Mouse (Mus musculus): ENCODE results near the gene Dlg4. TPM values are rescaled to one million over a fixed set of nuclear protein-coding genes. Genes with fewer than 3 reads are reported as not detected.
A peak's percentile ranks its signal among the peaks of the same experiment; 100 is the strongest.

The Dlg4 gene
- total RNA-seq, 2 experiments from 2014 or later: 11.5 to 12.0 TPM

- DNase-seq: no peak
- intact Hi-C loops (cut with DNase I): no loop called here
Observed at GRCm38 (mm10) chr11:70080803-70081590, 64.3 kb downstream of the Dlg4 start.

DNA sequence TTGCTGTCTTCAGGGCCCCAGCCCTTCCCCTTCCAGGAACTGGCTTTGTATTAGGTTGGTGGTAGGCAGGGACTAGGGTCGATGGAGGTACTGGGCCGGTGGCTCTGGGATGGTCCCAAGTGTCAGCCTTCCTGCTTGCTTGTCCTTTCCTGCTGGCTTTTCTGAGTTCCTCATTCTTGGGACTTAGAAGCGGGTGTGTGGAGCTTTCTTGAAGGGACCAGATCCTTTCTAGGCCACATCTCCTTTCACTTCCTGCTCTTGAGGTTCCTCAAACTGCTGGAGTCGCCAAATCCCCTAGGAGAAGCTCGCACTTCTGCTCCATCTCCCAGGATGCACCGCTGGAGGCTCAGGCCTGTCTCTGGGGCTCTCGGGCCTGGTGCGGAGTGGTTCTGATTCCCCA lies 67.8 kb downstream of the Dlg4 start:
- intact Hi-C loops (cut with DNase I): no loop called here
- peak; percentile 13 to 16 for DNase-seq

- DNase-seq: peak; percentile 16 to 21
Observed at GRCm38 (mm10) chr11:70091986-70092783, 75.4 kb downstream of the Dlg4 start, which contains the start of gene Asgr2. TSS of gene Asgr2 (plus strand) at chr11:70092644.

More at GRCm38 (mm10) chr11:70091986-70092783, 75.4 kb downstream of the Dlg4 start, which contains the start of gene Asgr2:
- intact Hi-C loops (cut with DNase I): no loop called here

Small RNAs within 50 kb of the gene (microRNA-seq; reads per million reads assigned to microRNA genes)
- gene Gm44349 (0 to 0.70 reads per million in 2 experiments), gene Mir324 (2,684 to 3,724 reads per million in 2 experiments)

Other genes with a start within 250 kb of the Dlg4 start
- 1 to 10 TPM; 5.8 to 7.1 TPM for gene Chrnb1, start 221.0 kb upstream of the Dlg4 start, total RNA-seq (2021)
- 1 to 10 TPM; 1.9 to 3.5 TPM for gene Fgf11, start 215.1 kb upstream of the Dlg4 start, total RNA-seq (2021)
- 1 to 10 TPM in 1 of 2 experiments, under 1 TPM in 1; 0.94 to 1.2 TPM for gene Tmem102, start 211.3 kb upstream of the Dlg4 start, total RNA-seq (2021)
- not detected for gene Gm39566, start 201.6 kb upstream of the Dlg4 start, total RNA-seq (2021)
- gene Spem2, start 198.5 kb upstream of the Dlg4 start, total RNA-seq (2021): not detected
- not detected for gene Spem1, start 194.8 kb upstream of the Dlg4 start, total RNA-seq (2021)
- 10 to 100 TPM; 13.6 TPM for gene Nlgn2, start 179.2 kb upstream of the Dlg4 start, total RNA-seq (2021)
- gene Tmem256, start 178.4 kb upstream of the Dlg4 start, total RNA-seq (2021): 100 to 1,000 TPM; 130 to 151 TPM
- gene Plscr3, start 170.6 kb upstream of the Dlg4 start, total RNA-seq (2021): 10 to 100 TPM; 52.5 to 59.7 TPM
- gene Tnk1, start 158.2 kb upstream of the Dlg4 start, total RNA-seq (2021): not detected
- gene Tmem95, start 138.9 kb upstream of the Dlg4 start, total RNA-seq (2021): not detected
- gene Kctd11, start 135.5 kb upstream of the Dlg4 start, total RNA-seq (2021): 1 to 10 TPM; 3.0 to 3.5 TPM
- 1 to 10 TPM; 2.7 to 3.0 TPM for gene Acap1, start 121.4 kb upstream of the Dlg4 start, total RNA-seq (2021)
- gene 2810408A11Rik, start 116.0 kb upstream of the Dlg4 start, total RNA-seq (2021): 1 to 10 TPM; 2.1 to 2.7 TPM
- 10 to 100 TPM; 39.2 to 39.9 TPM for gene Neurl4, start 115.9 kb upstream of the Dlg4 start, total RNA-seq (2021)
- gene Gps2, start 103.1 kb upstream of the Dlg4 start, total RNA-seq (2021): 10 to 100 TPM; 29.4 to 30.5 TPM
- 100 to 1,000 TPM; 488 to 490 TPM for gene Eif5a, start 95.0 kb upstream of the Dlg4 start, total RNA-seq (2021)
- 10 to 100 TPM; 22.7 to 25.7 TPM for gene Ybx2, start 81.1 kb upstream of the Dlg4 start, total RNA-seq (2021)
- gene Slc2a4, start 68.8 kb upstream of the Dlg4 start, total RNA-seq (2021): 100 to 1,000 TPM; 135 to 144 TPM
- gene Cldn7, start 52.2 kb upstream of the Dlg4 start, total RNA-seq (2021): not detected
- 100 to 1,000 TPM; 144 to 159 TPM for gene Ctdnep1, start 35.8 kb upstream of the Dlg4 start, total RNA-seq (2021)
- gene Elp5, start 34.4 kb upstream of the Dlg4 start, total RNA-seq (2021): 10 to 100 TPM; 60.7 to 64.6 TPM
- 100 to 1,000 TPM; 275 to 295 TPM for gene Gabarap, start 25.8 kb upstream of the Dlg4 start, total RNA-seq (2021)
- 10 to 100 TPM; 23.1 to 27.7 TPM for gene Phf23, start 21.2 kb upstream of the Dlg4 start, total RNA-seq (2021)
- 10 to 100 TPM in 1 of 2 experiments, 1 to 10 TPM in 1; 8.6 to 11.8 TPM for gene Dvl2, start 16.3 kb upstream of the Dlg4 start, total RNA-seq (2021)
- 1,000 to 10,000 TPM; 1,260 to 1,282 TPM for gene Acadvl, start 1.5 kb upstream of the Dlg4 start, total RNA-seq (2021)
- gene Asgr1, start 37.1 kb downstream of the Dlg4 start, total RNA-seq (2021): under 1 TPM in 1 of 2 experiments, not detected in 1; 0.22 TPM
- not detected for gene Asgr2, start 75.7 kb downstream of the Dlg4 start, total RNA-seq (2021)
- 1 to 10 TPM in 1 of 2 experiments, under 1 TPM in 1; 0.69 to 1.0 TPM for gene Mgl2, start 113.4 kb downstream of the Dlg4 start, total RNA-seq (2021)
- 1 to 10 TPM in 1 of 2 experiments, under 1 TPM in 1; 0.82 to 1.0 TPM for gene Clec10a, start 139.3 kb downstream of the Dlg4 start, total RNA-seq (2021)
- gene Slc16a11, start 195.8 kb downstream of the Dlg4 start, total RNA-seq (2021): under 1 TPM; 0.20 to 0.91 TPM
- gene Slc16a13, start 204.1 kb downstream of the Dlg4 start, total RNA-seq (2021): 1 to 10 TPM; 5.2 to 6.8 TPM
- gene Bcl6b, start 212.9 kb downstream of the Dlg4 start, total RNA-seq (2021): 10 to 100 TPM; 54.7 to 55.5 TPM
- 10 to 100 TPM; 54.8 to 60.8 TPM for gene 0610010K14Rik, start 221.0 kb downstream of the Dlg4 start, total RNA-seq (2021)
- 1 to 10 TPM; 3.3 to 3.4 TPM for gene Gm21988, start 222.9 kb downstream of the Dlg4 start, total RNA-seq (2021)
- 100 to 1,000 TPM in 1 of 2 experiments, 10 to 100 TPM in 1; 96.4 to 102 TPM for gene Rnasek, start 222.9 kb downstream of the Dlg4 start, total RNA-seq (2021)
- gene Alox12, start 238.4 kb downstream of the Dlg4 start, total RNA-seq (2021): 1 to 10 TPM; 3.4 to 5.2 TPM